Mouse (Mus musculus): ENCODE measurements at regions not wholly inside any gene's neighbourhood (a gene's known extent, or its start where the extent isn't known, plus 50 kb on each side); places are given as distances from the start of the nearest gene placed in this dataset.

- H3K9ac ChIP-seq (ENCODE audit: low read length): no peak overlapping the region
- no peak overlapping the region for H3K4me3 ChIP-seq (ENCODE audit: low read depth, low read length)
- no peaks in the 10 kb centered on the region for H3K36me3 ChIP-seq (ENCODE audit: control insufficient read depth, insufficient read depth, low read length)
- H3K4me1 ChIP-seq (ENCODE audit: control insufficient read depth, insufficient read depth, low read length): 0 out of 2 replicates have a peak, but pooled peaks cover 3% of the 10 kb centered on the region
- no peaks in the 10 kb centered on the region for H3K27me3 ChIP-seq (ENCODE audit: control insufficient read depth, insufficient read depth, low read length)
- DNase-seq (ENCODE audit: low spot score): no peak
- ATAC-seq (ENCODE audit: insufficient number of reproducible peaks, low FRiP score, low TSS enrichment, low read depth): no peak
- H3K4me2 ChIP-seq (ENCODE audit: low read depth, severe bottlenecking): no peak overlapping the region
- WGBS: 52% methylated on average over 11 of the region's 11 CpGs
- H3K27ac ChIP-seq (replicated peaks; ENCODE audit: low read depth, low read length): no peak overlapping the region
- H3K9me3 ChIP-seq (ENCODE audit: control insufficient read depth, low read length): no peaks in the 10 kb centered on the region
These were observed 53.5 kb upstream of the Ptpn1 start for GRCm38 (mm10) chr2:167878255-167878865.

GRCm38 (mm10) chr2:167877254-167877870 is 54.5 kb upstream of the Ptpn1 start:
- Histone ChIP-seq H3K4me3 (ENCODE audit: low read depth, low read length) (no peak overlapping the region), H3K27me3 (ENCODE audit: control insufficient read depth, insufficient read depth, low read length) (no peaks in the 10 kb centered on the region), H3K4me1 (ENCODE audit: control insufficient read depth, insufficient read depth, low read length) (0 out of 2 replicates have a peak, but pooled peaks cover 3% of the 10 kb centered on the region), H3K9me3 (ENCODE audit: control insufficient read depth, low read length) (no peaks in the 10 kb centered on the region), H3K9ac (ENCODE audit: low read length) (no peak overlapping the region), H3K36me3 (ENCODE audit: control insufficient read depth, insufficient read depth, low read length) (no peaks in the 10 kb centered on the region), H3K27ac (replicated peaks; ENCODE audit: low read depth, low read length) (no peak overlapping the region), H3K4me2 (ENCODE audit: low read depth, severe bottlenecking) (no peak overlapping the region)
- DNase-seq (ENCODE audit: low spot score): no peak
- no peak for ATAC-seq (ENCODE audit: insufficient number of reproducible peaks, low FRiP score, low TSS enrichment, low read depth)
- 41% methylated on average over 11 of the region's 11 CpGs for WGBS

- H3K27me3 ChIP-seq (ENCODE audit: control insufficient read depth, insufficient read depth, low read length): no peaks in the 10 kb centered on the region
- H3K4me3 ChIP-seq (ENCODE audit: low read depth, low read length): no peak overlapping the region
- H3K9me3 ChIP-seq (ENCODE audit: control insufficient read depth, low read length): no peaks in the 10 kb centered on the region
- no peak overlapping the region for H3K27ac ChIP-seq (replicated peaks; ENCODE audit: low read depth, low read length)
- no peaks in the 10 kb centered on the region for H3K36me3 ChIP-seq (ENCODE audit: control insufficient read depth, insufficient read depth, low read length)
- ATAC-seq (ENCODE audit: insufficient number of reproducible peaks, low FRiP score, low TSS enrichment, low read depth): no peak
- H3K4me2 ChIP-seq (ENCODE audit: low read depth, severe bottlenecking): no peak overlapping the region
- WGBS: 91% methylated on average over 4 of the region's 4 CpGs
- DNase-seq (ENCODE audit: low spot score): no peak
- H3K9ac ChIP-seq (ENCODE audit: low read length): no peak overlapping the region
- H3K4me1 ChIP-seq (ENCODE audit: control insufficient read depth, insufficient read depth, low read length): no peaks in the 10 kb centered on the region
These were observed 59.4 kb upstream of the Ptpn1 start for GRCm38 (mm10) chr2:167872507-167872906.

- Histone ChIP-seq H3K27me3 (ENCODE audit: control insufficient read depth, insufficient read depth, low read length) (0 out of 2 replicates have a peak, but pooled peaks cover 2% of the 10 kb centered on the region), H3K4me3 (ENCODE audit: low read depth, low read length) (no peak overlapping the region), H3K4me2 (ENCODE audit: low read depth, severe bottlenecking) (no peak overlapping the region), H3K9me3 (ENCODE audit: control insufficient read depth, low read length) (no peaks in the 10 kb centered on the region), H3K36me3 (ENCODE audit: control insufficient read depth, insufficient read depth, low read length) (no peaks in the 10 kb centered on the region; the same call in 1 of the 2 replicates), H3K27ac (replicated peaks; ENCODE audit: low read depth, low read length) (no peak overlapping the region), H3K9ac (ENCODE audit: low read length) (no peak overlapping the region), H3K4me1 (ENCODE audit: control insufficient read depth, insufficient read depth, low read length) (no peaks in the 10 kb centered on the region)
- ATAC-seq (ENCODE audit: insufficient number of reproducible peaks, low FRiP score, low TSS enrichment, low read depth) (no peak), DNase-seq (ENCODE audit: low spot score) (no peak)
- 85% methylated on average over 6 of the region's 6 CpGs for WGBS
These were observed 61.7 kb upstream of the Ptpn1 start for GRCm38 (mm10) chr2:167870153-167870552.

GRCm38 (mm10) chr2:167866751-167867150 is 65.1 kb upstream of the Ptpn1 start:
- 56% methylated on average over 10 of the region's 10 CpGs for WGBS
- no peaks in the 10 kb centered on the region for H3K4me1 ChIP-seq (ENCODE audit: control insufficient read depth, insufficient read depth, low read length)
- H3K9ac ChIP-seq (ENCODE audit: low read length): no peak overlapping the region
- H3K27me3 ChIP-seq (ENCODE audit: control insufficient read depth, insufficient read depth, low read length): 0 out of 2 replicates have a peak, but pooled peaks cover 2% of the 10 kb centered on the region
- H3K27ac ChIP-seq (replicated peaks; ENCODE audit: low read depth, low read length): no peak overlapping the region
- no peaks in the 10 kb centered on the region for H3K9me3 ChIP-seq (ENCODE audit: control insufficient read depth, low read length)
- no peaks in the 10 kb centered on the region; the same call in 1 of the 2 replicates for H3K36me3 ChIP-seq (ENCODE audit: control insufficient read depth, insufficient read depth, low read length)
- no peak for DNase-seq (ENCODE audit: low spot score)
- no peak for ATAC-seq (ENCODE audit: insufficient number of reproducible peaks, low FRiP score, low TSS enrichment, low read depth)
- H3K4me2 ChIP-seq (ENCODE audit: low read depth, severe bottlenecking): no peak overlapping the region
- no peak overlapping the region for H3K4me3 ChIP-seq (ENCODE audit: low read depth, low read length)

GRCm38 (mm10) chr2:167865525-167865924 is 66.3 kb upstream of the Ptpn1 start:
- H3K4me2 ChIP-seq (ENCODE audit: low read depth, severe bottlenecking): no peak overlapping the region
- H3K27me3 ChIP-seq (ENCODE audit: control insufficient read depth, insufficient read depth, low read length): 0 out of 2 replicates have a peak, but pooled peaks cover 2% of the 10 kb centered on the region
- no peak overlapping the region for H3K4me3 ChIP-seq (ENCODE audit: low read depth, low read length)
- no peaks in the 10 kb centered on the region for H3K4me1 ChIP-seq (ENCODE audit: control insufficient read depth, insufficient read depth, low read length)
- DNase-seq (ENCODE audit: low spot score) (no peak), ATAC-seq (ENCODE audit: insufficient number of reproducible peaks, low FRiP score, low TSS enrichment, low read depth) (no peak)
- no peaks in the 10 kb centered on the region; the same call in 1 of the 2 replicates for H3K36me3 ChIP-seq (ENCODE audit: control insufficient read depth, insufficient read depth, low read length)
- 90% methylated on average over 3 of the region's 3 CpGs for WGBS
- no peaks in the 10 kb centered on the region for H3K9me3 ChIP-seq (ENCODE audit: control insufficient read depth, low read length)
- H3K9ac ChIP-seq (ENCODE audit: low read length): no peak overlapping the region
- no peak overlapping the region for H3K27ac ChIP-seq (replicated peaks; ENCODE audit: low read depth, low read length)

GRCm38 (mm10) chr2:167864672-167865071 is 67.2 kb upstream of the Ptpn1 start:
- no peak overlapping the region for H3K27ac ChIP-seq (replicated peaks; ENCODE audit: low read depth, low read length)
- H3K4me2 ChIP-seq (ENCODE audit: low read depth, severe bottlenecking): no peak overlapping the region
- H3K4me3 ChIP-seq (ENCODE audit: low read depth, low read length): no peak overlapping the region
- no peaks in the 10 kb centered on the region for H3K4me1 ChIP-seq (ENCODE audit: control insufficient read depth, insufficient read depth, low read length)
- no peak overlapping the region for H3K9ac ChIP-seq (ENCODE audit: low read length)
- no peak for ATAC-seq (ENCODE audit: insufficient number of reproducible peaks, low FRiP score, low TSS enrichment, low read depth)
- H3K9me3 ChIP-seq (ENCODE audit: control insufficient read depth, low read length): no peaks in the 10 kb centered on the region
- 82% methylated on average over 7 of the region's 7 CpGs for WGBS
- H3K27me3 ChIP-seq (ENCODE audit: control insufficient read depth, insufficient read depth, low read length): 0 out of 2 replicates have a peak, but pooled peaks cover 2% of the 10 kb centered on the region
- H3K36me3 ChIP-seq (ENCODE audit: control insufficient read depth, insufficient read depth, low read length): no peaks in the 10 kb centered on the region; the same call in 1 of the 2 replicates
- no peak for DNase-seq (ENCODE audit: low spot score)

GRCm38 (mm10) chr2:167864228-167864627 is 67.6 kb upstream of the Ptpn1 start:
- Histone ChIP-seq H3K36me3 (ENCODE audit: control insufficient read depth, insufficient read depth, low read length) (no peaks in the 10 kb centered on the region; the same call in 1 of the 2 replicates), H3K4me3 (ENCODE audit: low read depth, low read length) (no peak overlapping the region), H3K9me3 (ENCODE audit: control insufficient read depth, low read length) (no peaks in the 10 kb centered on the region), H3K27ac (replicated peaks; ENCODE audit: low read depth, low read length) (no peak overlapping the region), H3K4me1 (ENCODE audit: control insufficient read depth, insufficient read depth, low read length) (no peaks in the 10 kb centered on the region), H3K4me2 (ENCODE audit: low read depth, severe bottlenecking) (no peak overlapping the region), H3K9ac (ENCODE audit: low read length) (no peak overlapping the region), H3K27me3 (ENCODE audit: control insufficient read depth, insufficient read depth, low read length) (0 out of 2 replicates have a peak, but pooled peaks cover 2% of the 10 kb centered on the region)
- DNase-seq (ENCODE audit: low spot score): no peak
- WGBS: 68% methylated on average over 8 of the region's 8 CpGs
- ATAC-seq (ENCODE audit: insufficient number of reproducible peaks, low FRiP score, low TSS enrichment, low read depth): no peak
